Mouse (Mus musculus): ENCODE data around the gene Lhb. TPM values are rescaled to one million over a fixed set of nuclear protein-coding genes. Genes with fewer than 3 reads are reported as not detected.
A peak's percentile ranks its signal among the peaks of the same experiment; 100 is the strongest.

Lhb gene
- total RNA-seq, 2 experiments from 2014 or later = not detected

- no peak for DNase-seq
Observed at GRCm38 (mm10) chr7:45413864-45414739, 6.5 kb upstream of the Lhb start.

- DNase-seq = no peak
Observed at GRCm38 (mm10) chr7:45414740-45415224, 5.8 kb upstream of the Lhb start.

- DNase-seq = no peak
Observed at GRCm38 (mm10) chr7:45415636-45416035, 5.0 kb upstream of the Lhb start.

- no peak for DNase-seq
Observed at GRCm38 (mm10) chr7:45417962-45418492, 2.6 kb upstream of the Lhb start.

GRCm38 (mm10) chr7:45419859-45420614 is 583 bp upstream of the Lhb start:
- no peak for DNase-seq

GRCm38 (mm10) chr7:45421194-45421593 is 574 bp downstream of the Lhb start:
- DNase-seq = no peak

GRCm38 (mm10) chr7:45426556-45426955 is 5.9 kb downstream of the Lhb start:
- DNase-seq = no peak

- no peak for DNase-seq
Observed at GRCm38 (mm10) chr7:45433835-45434202, 13.2 kb downstream of the Lhb start.

GRCm38 (mm10) chr7:45434203-45435015 is 13.8 kb downstream of the Lhb start, which contains the start of gene Gys1:
Gene Gys1 (plus strand): TSS chr7:45434844.
- DNase-seq = peak; percentile 100

- DNase-seq = no peak
Observed at GRCm38 (mm10) chr7:45435038-45435437, 14.4 kb downstream of the Lhb start.

- no peak for DNase-seq
Observed at GRCm38 (mm10) chr7:45436444-45436843, 15.8 kb downstream of the Lhb start.

GRCm38 (mm10) chr7:45437046-45437445 is 16.4 kb downstream of the Lhb start:
- no peak for DNase-seq

GRCm38 (mm10) chr7:45437521-45438276 is 17.1 kb downstream of the Lhb start, which contains the start of gene Ruvbl2:
Gene Ruvbl2 (minus strand): TSS chr7:45438096.
- peak; percentile 36 for DNase-seq

- DNase-seq = no peak
Observed at GRCm38 (mm10) chr7:45443526-45444420, 23.2 kb downstream of the Lhb start.

GRCm38 (mm10) chr7:45446589-45446988 is 26.0 kb downstream of the Lhb start:
- DNase-seq = no peak

GRCm38 (mm10) chr7:45447325-45447990 is 26.8 kb downstream of the Lhb start:
- DNase-seq = peak; percentile 52

GRCm38 (mm10) chr7:45449974-45450373 is 29.4 kb downstream of the Lhb start:
- no peak for DNase-seq

GRCm38 (mm10) chr7:45451344-45451982 is 30.8 kb downstream of the Lhb start:
- peak; percentile 90 for DNase-seq

- no peak for DNase-seq
Observed at GRCm38 (mm10) chr7:45454971-45455370, 34.4 kb downstream of the Lhb start.
